Mouse (Mus musculus) cerebellum, postnatal 10 days (tissue): ENCODE measurements at regions not wholly inside any gene's neighbourhood (a gene's known extent, or its start where the extent isn't known, plus 50 kb on each side); places are given as distances from the start of the nearest gene placed in this dataset.

Source experiments
- DNase-seq, 2 experiments: peaks; one replicate each; pipeline ENCODE4 v3.0.0; 2021; ENCODE audit warnings: mixed read lengths in 2 of 2

- DNase-seq = no peak
These were observed 169.6 kb upstream of the Col8a1 start for GRCm38 (mm10) chr16:57924130-57924495.

GRCm38 (mm10) chr16:57927816-57928215 is 173.3 kb upstream of the Col8a1 start:
- peak; percentile 71 to 79 for DNase-seq

DNA sequence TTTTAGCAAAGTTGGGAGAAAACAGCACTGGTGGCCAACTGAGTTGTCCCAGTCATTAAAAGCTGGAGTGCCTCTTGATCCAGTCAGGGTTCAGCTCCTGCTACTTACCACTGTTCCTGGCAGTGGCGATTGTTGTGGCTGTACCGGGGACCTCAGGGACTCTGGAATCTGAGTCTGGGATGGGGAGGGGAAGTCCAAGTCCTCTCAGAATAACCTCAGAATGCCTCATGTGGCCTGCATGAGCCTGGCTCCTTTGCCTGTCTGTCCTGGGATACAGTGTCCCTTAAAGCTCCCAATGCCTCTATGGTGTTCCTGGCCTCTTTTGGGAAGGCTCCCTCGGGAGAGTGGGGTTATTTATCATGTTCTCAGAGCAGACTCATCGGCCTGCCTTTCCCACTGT is 173.8 kb upstream of the Col8a1 start:
- peak; percentile 21 to 42 for DNase-seq

GRCm38 (mm10) chr16:57929151-57929764 is 174.7 kb upstream of the Col8a1 start:
- peak; percentile 20 to 28 for DNase-seq

GRCm38 (mm10) chr16:57945404-57945803 is 190.9 kb upstream of the Col8a1 start:
- no peak for DNase-seq

DNA sequence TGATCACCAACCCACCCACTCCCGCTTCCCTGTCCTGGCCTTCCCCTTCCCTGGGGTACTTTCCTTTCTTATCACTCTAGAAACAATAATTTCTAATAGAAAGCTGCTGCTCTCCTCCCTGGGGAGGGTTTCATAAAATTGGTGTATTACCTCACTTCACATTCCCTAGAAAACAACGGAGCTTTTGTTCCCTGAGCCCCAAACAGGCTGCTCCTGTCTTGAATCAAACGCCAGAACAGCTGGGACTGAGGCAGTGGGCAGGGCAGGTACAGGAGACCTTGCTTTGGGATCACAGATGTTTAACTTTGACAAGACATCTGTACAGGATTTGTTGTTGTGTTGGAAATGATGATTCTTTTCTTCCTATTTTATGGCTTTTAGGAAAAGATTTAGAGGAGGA is 192.8 kb upstream of the Col8a1 start:
- DNase-seq = no peak

DNA sequence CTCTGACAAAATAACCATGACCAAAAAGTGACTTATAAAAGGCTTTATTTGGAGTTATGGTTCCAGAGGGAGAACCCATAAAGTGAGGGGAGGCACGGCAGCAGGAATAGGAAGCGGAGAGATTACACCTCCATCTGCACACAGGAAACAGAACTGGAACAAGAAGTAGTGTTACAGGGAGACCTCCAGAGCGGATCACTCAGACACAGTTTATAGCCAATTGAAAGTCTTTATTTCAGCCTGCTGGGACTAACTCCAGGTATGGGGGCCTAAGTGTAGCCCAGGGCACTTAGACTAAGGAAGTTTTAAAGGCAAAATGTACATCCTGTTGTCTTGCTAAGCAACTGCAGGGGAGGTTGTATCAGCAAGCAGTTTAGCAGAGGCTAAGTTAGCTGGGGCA is 195.1 kb upstream of the Col8a1 start:
- no peak for DNase-seq

- no peak for DNase-seq
These were observed 216.4 kb upstream of the Col8a1 start for GRCm38 (mm10) chr16:57970956-57971355.

DNA sequence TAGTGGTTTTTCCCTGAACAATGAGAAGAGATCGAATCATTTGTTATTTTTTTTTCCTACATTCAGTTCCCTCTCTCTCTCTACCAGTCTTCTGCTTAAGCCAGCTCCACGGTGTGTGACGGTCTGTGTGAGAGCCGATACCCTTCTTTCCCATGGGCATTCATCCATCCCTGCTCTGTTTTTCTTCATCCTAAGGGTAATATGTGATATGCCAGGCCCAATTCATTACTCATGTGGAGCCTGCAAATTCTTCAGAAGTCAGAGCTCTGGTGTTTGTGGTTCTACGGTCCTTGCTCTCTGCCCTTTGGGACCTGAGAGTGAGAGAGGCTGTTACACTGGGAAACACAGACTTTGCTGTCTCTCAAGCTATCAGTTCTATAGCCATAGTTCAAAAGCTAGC is 229.6 kb upstream of the Col8a1 start:
- DNase-seq = no peak

DNA sequence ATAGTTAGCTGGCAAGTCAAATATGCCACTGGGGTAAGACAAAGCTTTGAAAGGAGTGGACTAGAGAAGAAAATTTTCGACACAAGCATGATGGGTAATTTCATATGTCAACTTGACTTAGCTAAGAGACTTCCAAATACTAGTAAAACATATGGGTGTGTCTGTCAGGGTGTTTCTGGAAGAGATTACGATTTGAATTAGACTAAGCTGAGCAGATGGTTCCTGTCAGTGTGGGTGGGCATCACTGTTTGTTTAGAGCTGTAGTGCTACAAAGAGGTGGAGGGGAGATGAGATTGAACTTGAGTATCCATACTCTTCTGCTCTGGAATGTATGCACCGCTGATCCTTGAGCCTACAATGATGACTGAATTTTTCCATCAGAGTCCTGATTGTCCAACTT is 251.2 kb upstream of the Col8a1 start:
- peak; percentile 3 to 4 for DNase-seq

DNA sequence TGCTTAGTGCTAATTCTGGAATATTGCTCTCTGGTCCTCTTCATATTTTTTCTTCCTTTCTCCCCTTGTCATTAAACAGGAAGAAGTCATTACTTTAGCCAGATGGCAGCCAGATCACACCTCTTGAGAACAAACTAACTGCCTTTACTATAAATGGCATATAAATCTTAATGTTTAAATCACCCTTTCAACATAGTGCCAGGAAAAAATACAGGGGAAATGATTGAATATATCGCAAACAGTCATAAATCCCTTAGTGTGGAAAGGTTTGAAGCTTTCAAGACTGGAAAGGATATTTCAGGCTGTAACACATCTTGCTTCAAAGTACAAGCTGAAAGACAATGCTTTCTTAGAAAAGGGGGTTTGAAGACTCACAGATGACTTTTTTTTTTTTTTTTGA is 259.0 kb upstream of the Col8a1 start:
- no peak for DNase-seq

DNA sequence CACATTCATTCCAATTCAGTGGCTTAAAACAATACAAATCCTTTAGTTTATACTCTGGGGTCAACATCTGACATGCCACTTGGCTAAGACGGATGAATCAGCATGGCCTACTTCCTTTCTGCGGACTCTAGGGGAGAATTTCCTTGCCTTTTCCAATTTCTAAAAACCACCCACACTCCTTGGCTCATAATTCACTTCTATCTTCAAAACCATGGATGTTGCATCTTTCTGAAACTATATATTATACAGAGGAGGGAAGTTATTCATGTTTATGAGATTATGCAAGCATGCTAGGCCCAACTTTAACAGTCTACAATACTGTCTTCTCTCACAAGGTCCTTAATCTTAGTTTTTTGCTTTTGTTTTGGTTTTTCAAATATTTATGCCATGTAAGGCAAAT is 273.0 kb upstream of the Col8a1 start:
- DNase-seq = no peak

- DNase-seq = peak; percentile 13 to 30
These were observed 274.0 kb upstream of the Col8a1 start for GRCm38 (mm10) chr16:58028541-58028940.

GRCm38 (mm10) chr16:58029674-58030073 is 275.1 kb upstream of the Col8a1 start:
- peak; percentile 87 to 89 for DNase-seq

DNA sequence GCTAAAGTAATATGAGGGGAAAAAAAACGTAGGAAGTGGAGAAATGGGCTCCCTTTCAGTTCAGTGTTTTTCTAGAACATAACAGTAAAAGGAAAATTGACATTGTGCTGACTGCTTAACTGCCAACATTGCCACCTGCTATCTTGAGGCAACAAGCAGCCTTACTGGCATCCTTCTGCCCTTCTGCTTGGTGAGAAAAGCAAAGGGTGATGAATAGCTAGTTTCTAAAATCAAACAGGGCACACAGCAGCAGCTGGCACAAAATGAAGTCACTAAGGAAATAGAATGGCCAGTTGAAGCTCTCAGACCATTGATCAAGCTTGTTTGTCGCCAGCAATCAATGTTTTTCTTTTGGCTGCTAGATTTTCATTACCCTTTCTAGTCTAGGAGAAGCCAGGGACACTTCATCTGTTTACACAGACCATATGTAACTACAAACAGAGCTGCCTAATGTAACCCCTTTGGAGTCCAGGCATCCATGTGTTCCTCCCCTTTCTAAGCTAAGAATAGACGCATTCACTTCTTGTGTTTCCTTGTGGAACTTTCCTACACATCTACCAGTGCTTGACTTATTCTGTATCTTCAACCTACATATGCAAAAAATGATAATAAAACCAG is 314.2 kb upstream of the Col8a1 start:
- peak; percentile 61 to 74 for DNase-seq

DNA sequence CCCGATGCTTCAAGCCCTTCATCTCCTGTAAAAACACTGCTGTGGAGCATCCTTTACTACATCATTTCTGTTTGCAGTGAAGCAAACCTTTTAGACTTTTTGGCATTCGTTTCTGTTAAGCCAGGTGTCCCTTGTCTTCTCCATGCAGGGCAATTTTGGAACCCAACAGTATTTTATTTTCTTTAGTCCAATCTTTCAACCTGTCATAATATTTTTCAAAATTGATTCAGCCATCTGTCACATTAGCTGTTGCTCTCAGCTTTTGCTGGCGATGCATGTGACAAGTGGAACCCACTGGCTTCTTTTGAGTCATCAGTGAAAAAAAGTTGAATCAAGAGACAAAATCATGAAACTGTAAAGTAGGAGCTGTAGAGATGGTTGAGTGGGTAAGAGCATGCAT is 317.9 kb upstream of the Col8a1 start:
- DNase-seq = peak; percentile 6 to 21

DNA sequence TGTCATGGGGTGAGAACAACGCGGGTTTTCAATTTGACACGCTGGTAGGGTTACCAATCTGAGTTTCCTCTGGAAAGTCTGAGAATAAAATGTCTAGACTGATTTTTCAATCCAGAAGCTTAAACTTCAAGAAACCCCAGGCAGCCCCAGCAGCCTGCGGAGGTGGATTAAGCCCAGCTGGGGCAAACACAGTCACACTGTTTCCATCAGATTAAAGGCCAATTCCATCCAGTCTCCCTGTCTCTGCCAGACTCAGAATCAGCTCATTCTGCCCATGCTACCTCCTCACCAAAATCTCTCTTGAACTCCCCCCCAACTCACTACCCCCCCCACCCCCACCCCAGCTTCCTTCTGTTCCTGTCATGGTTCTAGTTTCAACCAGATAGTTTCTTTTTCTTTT is 307.9 kb upstream of the Dcbld2 start:
- no peak for DNase-seq

GRCm38 (mm10) chr16:58110452-58110851 is 297.8 kb upstream of the Dcbld2 start:
- peak; percentile 70 for DNase-seq

GRCm38 (mm10) chr16:58126086-58126485 is 282.2 kb upstream of the Dcbld2 start:
- peak in 1 of 2 experiments; percentile 58 for DNase-seq

DNA sequence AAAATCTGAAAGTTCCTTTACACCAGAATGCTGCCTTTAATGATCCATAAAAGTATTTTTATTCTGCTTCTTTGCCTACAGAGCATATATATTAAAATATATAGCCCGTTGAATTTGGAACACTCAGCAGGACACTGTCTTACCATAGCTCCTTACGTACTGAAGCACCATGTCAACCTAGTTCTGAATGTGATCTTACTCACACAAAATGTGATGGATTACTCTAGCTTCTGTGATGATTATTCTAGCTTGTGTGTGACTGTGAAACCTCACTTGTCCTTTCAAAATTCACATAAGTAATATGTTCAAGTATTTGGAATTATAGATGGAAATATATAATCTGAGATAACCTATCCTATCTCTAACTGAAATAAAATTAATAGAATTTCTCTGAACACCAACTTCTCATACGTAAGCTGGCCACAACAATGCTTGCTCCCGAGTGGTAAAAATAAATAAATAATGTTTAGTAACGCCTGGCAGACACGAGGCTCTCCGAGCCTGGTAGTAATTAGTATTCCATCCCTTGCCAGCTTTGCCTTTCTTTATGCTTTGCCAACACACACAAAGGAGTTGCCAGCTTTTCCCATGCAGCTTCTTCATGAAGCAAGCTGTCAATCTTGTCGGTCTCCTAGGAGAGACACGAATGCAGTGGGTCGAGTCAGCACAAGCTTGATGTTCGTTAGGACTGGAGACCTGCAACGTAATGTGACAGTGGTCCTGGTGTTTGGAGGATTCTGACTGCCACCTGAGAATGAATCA is 271.9 kb upstream of the Dcbld2 start:
- DNase-seq = peak; percentile 87 to 89

DNA sequence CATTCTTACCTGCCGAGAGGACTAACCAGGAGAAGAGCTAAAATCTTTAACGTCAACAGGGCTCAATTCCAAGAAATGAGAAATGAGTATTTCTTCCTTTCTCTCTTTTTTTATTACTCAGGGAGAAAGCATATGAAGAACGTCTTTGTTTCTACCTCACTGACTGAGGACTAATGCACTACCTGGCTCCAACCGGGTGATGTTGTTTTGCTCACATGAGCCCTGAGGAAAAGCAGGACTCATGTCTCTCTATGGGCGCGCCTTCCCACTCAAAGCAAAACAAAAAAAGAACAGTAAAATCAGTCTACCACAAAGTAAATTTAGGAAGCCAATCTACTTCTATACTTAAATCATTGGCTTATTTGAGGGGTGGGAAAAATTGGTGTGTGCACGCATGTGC is 271.3 kb upstream of the Dcbld2 start:
- no peak for DNase-seq

DNA sequence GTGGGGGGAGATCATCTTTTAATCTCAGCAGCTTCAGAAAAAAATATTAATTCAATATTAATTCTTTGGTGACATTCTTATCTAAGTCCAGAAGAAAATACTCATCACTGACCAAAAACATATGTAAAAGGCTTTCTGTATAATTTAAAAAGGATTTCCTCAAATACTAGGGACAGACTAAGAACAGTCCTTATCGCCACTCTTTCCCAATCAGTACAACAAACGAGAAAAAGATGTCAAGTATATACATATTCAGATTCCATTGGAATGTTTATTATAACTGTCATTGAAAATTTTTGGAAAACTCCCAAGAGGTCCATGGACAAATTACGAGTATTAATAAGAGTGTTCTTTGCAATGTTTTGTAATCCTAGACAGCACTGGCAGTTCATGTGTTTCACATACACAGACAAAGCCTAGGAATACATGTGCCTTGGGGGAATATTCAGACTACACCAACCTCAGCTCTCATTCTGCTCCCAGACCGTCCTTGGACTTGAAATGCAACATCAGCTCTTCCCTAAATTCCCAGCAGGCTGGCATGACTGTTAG is 270.4 kb upstream of the Dcbld2 start:
- no peak for DNase-seq

- no peak for DNase-seq
These were observed 261.8 kb upstream of the Dcbld2 start for GRCm38 (mm10) chr16:58146479-58146878.

DNA sequence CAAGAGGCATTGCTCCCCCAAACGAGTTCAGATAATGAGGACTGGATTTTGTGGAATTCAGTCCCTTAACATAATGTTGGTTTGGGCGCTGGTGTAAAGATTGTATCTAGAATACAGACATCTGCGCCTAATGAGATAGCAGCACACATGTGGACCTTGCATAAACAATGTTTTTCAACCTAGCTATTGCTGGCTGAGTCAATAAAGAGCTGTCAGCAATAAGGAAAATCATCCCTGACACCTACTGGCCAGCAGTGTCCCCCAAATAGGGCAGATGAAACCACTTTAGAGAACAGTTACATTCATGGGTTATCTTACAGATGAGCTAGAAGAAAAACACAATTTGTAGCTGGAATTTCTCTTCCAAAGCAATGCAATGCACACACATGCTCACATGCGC is 252.7 kb upstream of the Dcbld2 start:
- DNase-seq = peak in 1 of 2 experiments; percentile 16
